Mouse (Mus musculus) left cerebral cortex, postnatal 14 days (tissue): ENCODE results near the gene Inka1. TPM values are rescaled to one million over a fixed set of nuclear protein-coding genes. Genes with fewer than 3 reads are reported as not detected.
"Not testable (repeated sequence)": the region's sequence is repeated elsewhere in the genome, so short reads cannot be mapped to it uniquely, and the experiment has no call there.

Experiments
- DNase-seq, 2 experiments: peaks; one replicate each; pipeline ENCODE4 v3.0.0; 2021 to 2022; ENCODE audit warnings: low spot score in 2 of 2, mixed read lengths in 1 of 2
- intact Hi-C: fragments of 180-260 bp; cut with DNase I; formaldehyde crosslinking; loops from one replicate; pipeline ENCODE4 v1.15.1; 2025
- long read RNA-seq, 2 experiments: library from polyadenylated mRNA; stranded (forward); transcript quantifications; one replicate each; pipeline ENCODE4 v2.0.0; 2021
- total RNA-seq, 2 experiments: library from RNA; stranded (reverse); gene quantifications; 2 replicates each; pipeline ENCODE4 v1.2.3; 2021

The Inka1 gene
- 1 to 10 TPM; 2.7 to 3.1 TPM for total RNA-seq
- long read RNA-seq, experiment 1, transcript Inka1-201 (2 exons, 1,025 nt) = major isoform, 7 of 7 reads
- long read RNA-seq, experiment 1, partial matches to known transcripts = 0 of 7 reads
- long read RNA-seq, experiment 1, other reads (novel, unspliced or antisense) = 0 of 7 reads
- long read RNA-seq, experiment 2, partial matches to known transcripts = 0 of 3 reads
- long read RNA-seq, experiment 2, other reads (novel, unspliced or antisense) = 0 of 3 reads

DNA sequence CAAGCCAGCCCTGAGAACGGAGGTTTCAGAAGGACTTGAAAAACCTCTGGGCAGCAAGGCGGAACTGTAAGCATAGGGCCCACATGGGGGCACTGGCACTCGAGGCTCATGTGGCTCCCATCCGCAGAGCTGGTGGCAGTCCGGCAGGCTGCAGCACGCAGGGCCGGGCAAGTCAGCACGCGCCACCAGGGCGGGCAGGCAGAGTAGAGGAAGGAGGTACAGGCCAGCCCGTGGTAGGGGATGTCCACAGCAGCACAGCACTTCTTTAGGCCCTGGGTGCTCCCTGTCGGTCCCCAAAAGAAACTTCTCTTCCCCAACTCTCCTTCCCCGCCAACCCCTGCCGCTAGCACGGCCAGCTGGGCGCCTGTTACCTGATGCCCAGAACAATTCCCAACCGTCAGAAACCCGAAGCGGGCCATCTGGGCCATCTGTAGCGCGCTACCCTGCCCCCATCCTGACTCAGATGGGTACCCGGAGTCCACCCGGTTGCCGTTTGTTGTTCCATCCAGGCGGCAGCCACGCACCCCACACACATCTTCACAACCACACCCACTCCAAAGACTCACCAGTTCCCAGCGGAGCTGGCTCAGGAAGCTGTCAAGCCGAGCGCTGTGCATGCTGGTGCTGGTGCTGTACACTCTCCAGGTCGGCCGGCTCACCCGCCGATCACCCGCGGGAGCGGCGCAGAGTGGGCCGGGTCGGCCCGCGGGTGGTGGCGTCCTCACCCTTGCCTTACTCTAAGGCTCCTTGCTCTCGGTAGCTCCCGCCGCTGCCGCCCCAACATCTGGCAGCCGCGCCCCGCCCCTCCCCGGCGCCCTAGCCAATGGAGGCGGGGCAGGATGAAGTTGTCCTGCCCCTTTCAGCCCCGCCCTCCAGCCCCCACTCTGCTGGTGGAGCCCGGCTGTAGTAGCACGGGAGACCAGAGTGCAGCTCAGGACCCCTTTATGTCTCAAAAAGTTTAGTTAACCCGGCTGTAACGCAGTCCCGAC lies at the start of gene Inka1:
Gene Inka1, minus strand, starts transcription at position 749 of the 989 bp plus-strand sequence.
- DNase-seq = peak; percentile 75 to 81
- intact Hi-C loops = no loop called here

DNA sequence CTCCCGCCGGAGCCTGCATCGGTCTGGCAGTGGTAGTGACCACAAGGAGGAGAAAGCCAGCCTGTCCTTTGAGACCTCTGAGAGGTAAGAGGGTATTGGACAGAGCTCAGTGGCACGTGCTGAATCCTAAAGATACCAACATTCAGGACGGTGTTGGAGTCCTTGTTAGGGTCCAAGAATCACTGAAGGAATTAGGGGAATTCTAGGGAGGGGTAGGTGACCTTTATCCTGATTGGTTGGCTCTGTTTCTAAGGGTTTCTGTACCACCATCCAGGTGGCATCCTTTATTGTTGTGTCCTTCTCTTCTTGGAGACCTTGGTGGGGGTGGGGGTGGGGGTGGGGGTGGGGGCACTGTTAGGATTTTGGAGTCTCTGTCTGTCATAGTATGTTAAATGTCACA lies 46.4 kb upstream of the Inka1 start:
- DNase-seq = no peak
- intact Hi-C loops = no loop called here

DNA sequence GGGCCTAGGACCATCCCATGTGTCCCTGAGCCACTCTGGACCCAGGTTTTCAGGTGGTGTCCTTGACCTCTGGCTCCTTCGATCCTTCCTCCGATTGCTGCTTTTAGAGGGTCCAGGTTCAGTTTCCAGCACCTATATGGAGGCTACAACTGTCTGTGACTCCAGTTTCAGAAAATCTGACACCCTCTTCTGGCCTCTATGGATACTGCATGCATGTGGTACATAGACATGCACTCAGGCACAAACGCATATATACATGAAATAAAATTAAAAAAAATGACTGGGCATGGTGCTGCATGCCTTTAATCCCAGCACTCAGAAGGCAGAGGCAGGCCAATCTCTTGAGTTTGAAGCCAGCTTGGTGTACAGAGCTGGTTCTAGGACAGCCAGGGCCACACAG lies 42.2 kb upstream of the Inka1 start:
- intact Hi-C loops = no loop called here
- DNase-seq = no peak

DNA sequence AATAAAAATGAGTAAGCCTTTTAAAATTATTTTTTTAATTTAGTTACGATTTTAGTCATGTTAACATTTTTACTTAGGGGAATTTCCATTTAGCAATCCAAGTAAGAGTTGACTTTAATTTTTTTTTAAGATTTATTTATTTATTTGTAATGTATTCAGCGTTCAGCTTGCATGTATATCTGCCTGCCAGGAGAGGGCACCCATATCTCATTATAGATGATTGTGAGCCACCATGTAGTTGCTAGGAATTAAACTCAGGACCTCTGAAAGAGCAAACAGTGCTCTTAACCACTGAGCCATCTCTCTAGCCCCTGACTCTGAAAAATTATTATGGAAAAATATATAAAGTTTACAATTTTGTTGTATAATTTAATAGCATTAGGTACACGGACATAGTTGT lies 40.9 kb upstream of the Inka1 start:
- intact Hi-C loops = no loop called here
- no peak for DNase-seq

DNA sequence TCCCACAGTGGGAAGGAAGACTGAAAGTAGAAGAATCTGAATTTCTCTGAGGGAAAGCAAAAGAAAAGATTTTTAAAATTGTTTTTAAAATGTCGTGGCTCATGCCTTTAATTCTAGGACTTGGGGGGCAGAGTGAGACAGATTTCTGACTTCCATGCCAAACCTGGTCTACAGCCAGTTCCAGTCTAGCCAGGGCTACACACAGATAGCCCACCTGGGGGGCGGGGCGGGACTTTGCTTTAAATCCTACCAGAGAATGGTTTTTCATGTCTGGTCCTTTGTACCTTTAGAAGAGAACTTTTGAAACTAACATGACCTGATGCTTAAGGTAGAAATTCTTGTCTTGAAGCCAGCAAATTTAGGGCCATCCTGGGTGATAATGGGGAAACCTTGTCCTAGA lies 37.5 kb upstream of the Inka1 start:
- DNase-seq = no peak
- intact Hi-C loops = no loop called here

DNA sequence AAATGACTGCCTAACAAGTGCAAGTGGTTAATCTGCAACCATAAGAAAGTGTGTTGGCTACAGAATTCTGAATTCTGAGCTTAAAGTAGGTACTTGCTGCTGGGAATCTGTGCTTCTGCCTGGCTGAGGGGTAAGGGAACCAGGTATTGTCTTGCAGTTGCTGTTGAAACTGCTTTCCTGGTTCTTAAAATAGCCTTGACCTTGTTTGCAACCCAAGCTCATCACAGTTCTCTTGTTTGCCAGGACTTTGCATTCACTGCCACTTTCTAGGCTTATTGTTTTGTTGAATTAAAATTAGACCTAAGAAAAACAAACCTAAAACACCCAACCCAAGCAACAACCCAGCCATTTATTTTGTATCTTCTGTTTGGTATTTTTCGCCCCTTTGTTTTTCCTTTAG lies 35.1 kb upstream of the Inka1 start:
- intact Hi-C loops = no loop called here
- DNase-seq = no peak

DNA sequence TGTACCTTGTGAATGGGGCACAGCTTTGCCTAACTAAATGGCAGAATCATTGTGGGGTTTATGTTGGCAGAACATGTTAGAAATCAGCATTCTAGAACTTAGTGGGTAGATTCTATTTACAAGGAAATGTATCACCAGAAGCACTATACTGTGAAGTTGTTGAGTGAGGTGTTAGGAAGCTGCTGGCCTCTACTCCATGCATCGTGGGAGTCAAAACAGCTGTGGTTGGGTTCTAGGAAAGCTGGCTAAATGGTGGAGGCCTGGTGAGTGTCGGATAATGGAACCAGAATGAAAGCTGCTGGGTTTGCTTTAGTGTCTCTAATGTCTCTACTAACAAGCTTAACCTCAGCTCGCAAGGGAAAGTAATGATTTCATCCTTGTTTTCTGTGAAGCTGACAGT lies 31.4 kb upstream of the Inka1 start:
- intact Hi-C loops = no loop called here
- DNase-seq = peak in 1 of 2 experiments; percentile 41

DNA sequence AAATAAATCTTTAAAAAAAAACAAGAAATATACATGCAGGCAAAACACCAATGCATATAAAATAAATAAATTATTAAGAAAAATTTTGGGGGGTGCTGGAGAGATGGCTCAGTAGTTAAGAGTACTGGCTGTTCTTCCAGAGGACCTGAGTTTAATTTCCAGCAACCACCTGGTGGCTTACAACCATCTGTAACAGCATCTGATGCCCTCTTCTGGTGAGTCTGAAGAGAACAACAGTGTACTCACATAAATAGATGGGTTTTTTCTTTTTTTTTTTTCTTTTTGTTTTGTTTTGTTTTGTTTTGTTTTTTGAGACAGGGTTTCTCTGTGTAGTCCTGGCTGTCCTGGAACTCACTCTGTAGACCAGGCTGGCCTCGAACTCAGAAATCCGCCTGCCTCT lies 27.9 kb upstream of the Inka1 start:
- intact Hi-C loops, DNase-seq: not testable (repeated sequence)

DNA sequence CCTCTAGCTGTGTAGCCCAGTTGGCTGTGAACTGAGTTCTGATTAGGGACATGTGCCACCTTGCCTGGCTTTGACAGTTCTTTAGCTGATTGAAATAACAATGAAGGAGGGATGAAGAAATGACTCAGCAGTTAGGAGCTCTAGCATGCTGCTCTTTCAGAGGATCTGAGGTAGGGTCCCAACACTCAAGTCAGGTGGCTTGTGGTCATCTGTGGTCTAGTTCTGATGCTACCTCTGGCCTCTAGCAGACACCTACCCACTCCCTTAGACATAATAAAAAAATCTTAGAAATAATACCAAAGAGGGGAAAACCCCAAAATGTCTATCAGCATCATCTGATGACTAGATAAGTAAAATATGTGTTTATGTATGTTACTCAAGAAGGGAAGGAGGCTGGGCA lies 24.7 kb upstream of the Inka1 start:
- no peak for DNase-seq
- intact Hi-C loops = no loop called here

DNA sequence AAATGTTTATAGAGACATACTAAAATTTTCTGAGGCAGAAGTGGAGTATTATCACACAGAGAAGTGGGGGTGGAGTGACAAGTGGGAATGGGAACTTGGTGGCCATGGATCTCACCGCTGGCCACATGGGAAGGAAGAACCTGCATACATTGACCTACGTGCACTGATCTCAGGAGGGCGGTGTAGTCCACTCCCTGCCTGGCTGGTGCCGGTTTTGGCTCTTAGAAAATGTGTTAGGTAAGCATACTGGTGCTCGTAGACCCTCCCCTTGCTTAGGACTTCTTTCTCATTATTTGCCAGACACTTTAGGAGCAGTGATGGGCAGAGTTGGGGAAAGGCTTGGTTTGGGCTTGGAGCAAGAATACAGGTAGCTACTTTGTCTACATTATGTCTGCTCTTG lies 22.4 kb upstream of the Inka1 start:
- DNase-seq = no peak
- intact Hi-C loops = no loop called here

DNA sequence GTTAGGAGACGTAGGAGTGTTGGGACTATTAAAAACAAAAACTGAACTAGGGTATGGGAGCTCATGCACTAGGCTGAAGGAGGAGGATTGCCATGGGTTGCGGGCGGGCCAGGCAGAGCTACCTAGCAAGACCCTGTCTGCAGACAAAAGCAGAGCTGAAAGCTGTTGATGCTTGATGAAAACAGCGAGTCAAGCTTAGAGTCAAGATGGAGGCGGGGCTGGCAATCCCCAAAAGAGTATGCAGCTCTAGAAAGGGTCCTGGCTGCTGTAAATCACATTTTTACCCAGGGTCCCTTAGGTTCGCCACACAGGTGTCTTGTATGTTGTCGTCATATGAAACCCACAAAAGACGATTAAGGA lies 17.8 kb upstream of the Inka1 start:
- intact Hi-C loops = no loop called here
- peak in 1 of 2 experiments; percentile 34 for DNase-seq

DNA sequence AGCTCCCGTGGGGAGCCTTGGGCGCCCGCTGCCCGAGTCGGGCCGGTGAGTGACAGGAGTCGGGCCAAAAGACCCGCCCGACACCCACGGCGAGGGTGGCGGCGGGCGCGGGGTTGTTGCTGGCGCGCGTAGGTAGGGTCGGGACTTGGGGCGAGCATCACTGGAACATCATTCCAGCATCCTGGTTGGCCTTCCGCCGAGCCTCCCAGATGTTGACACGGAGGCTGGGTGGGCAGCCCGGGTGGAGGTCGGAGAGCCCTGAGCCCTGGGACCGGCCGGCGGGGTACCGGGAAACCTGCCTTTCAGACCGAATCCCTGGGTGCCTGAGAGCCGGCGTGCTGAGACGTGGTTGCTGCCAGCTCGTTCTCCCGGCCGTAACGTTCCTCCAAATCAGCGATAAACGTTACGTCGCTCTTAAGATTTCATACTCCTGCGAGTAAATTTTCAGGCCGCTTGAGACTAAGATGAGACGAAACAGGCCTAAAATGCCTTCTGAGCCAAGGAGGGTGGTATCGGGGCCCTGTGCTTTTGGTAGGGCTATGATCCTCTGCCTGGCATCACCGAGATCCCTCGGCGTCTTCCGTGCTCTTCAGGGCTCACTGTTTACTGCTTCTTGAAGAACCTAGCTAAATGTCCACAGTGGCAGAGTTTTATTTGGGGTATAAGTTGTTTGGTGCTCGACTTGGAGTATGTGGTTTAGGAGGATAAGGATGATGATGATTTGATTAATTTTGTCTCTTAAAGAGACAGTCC lies 17.3 kb upstream of the Inka1 start:
- intact Hi-C loops = no loop called here
- DNase-seq = no peak

DNA sequence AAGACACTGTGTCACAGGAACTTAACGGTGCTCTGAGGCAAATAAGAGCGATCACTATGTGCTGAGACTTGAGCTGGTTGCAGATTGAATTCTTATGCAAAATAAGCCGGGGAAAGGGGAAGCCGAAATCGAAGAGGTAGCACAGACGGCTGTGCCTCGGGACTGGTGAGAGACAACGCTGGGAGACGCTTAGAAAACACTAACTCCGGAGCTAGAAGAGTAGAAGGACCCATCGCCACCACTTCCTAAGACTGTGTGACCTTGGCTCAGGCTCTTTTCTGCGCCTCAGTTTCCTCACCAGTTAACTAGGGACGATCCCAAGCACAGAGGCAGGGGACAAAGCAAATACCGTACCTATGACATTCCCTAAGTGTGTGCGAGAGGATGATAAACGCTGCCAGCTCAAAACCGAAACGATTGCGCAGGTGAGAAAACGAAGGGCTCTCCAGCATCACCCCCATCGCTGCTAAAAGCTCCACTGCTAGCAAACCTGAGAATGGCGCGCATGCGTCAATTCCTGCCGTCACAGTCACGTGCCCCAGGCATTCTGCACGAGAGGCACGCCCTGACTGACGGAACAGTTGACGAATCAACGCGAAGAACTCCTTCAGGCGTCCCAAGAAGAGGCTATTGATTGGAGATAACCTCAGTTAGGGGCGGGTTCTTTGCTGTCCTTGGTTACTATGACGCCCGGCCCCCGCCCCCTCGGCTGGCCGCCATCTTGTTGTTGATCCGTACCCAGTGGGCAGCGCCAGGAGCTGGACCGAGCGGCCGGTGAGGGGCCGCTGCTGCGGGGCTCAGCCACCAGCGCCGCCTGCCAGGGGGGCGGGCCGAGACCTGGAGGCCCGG lies 16.5 kb upstream of the Inka1 start, which contains the start of gene Ip6k1:
Gene Ip6k1, plus strand, starts transcription at position 580 of the 849 bp plus-strand sequence.
- intact Hi-C loops = no loop called here
- peak; percentile 100 for DNase-seq

DNA sequence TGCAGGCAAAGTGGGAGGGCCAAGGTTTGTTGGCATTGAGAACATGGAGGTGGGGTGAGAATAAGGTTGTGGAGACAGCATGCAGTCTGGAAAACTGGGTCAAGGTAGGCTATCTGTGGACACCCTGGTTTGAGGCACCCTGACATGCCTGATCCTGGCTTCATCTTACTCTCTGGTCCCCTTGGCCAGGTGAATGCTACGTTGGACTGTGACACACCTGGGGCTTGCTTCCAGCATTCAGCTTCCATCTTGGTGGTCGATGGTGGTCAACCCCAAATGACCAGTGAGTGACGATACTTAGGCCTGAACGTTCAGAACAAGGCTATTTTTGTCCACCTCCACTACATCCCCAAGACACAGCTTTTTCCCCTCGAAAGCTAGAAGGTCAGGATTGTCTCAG lies 10.4 kb upstream of the Inka1 start, which contains the start of gene Gm20662:
Gene Gm20662, plus strand, starts transcription at position 301 of the 400 bp plus-strand sequence.
- intact Hi-C loops = no loop called here
- DNase-seq = no peak

DNA sequence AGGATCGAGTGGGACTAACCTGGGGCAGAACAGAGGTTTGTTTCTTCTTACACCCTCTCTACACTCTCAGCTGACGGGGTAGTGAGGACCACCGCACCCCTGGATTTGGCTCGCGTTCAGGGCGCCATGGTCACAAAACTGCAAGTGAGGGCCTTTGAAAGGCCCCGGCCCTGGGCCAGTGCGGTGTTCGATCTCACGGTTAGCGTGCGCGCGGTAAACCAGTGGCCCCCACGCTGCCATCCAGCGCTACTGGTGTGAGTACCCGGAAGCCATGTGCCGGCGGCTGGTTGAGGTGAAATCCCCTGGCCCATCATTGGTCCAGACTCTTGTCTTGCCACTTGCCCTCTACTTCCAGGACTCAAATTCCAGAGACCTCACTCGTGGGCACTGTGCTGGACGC lies 9.8 kb upstream of the Inka1 start:
- no peak for DNase-seq

DNA sequence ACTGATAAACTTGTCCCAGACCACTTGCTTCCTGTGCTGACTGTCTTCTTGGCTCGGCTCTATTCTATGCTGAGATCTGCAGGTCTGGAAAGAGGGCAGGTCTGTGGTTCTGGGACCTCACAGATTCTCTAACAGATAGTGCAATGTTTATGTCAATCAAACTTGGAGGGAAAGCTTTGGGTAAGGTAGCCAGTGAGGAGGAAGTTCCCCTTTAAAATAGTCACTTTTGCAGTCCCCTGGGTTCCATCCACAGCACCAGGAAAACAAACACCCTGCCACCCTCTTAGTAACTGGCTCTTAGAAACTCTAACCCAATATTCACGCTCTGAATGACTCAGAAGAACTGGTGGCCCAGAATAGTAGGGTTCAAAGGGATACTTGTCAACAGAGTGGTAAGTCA lies 8.8 kb upstream of the Inka1 start:
- intact Hi-C loops = no loop called here
- DNase-seq = no peak

More for the DNA sequence above, 9.8 kb upstream of the Inka1 start:
- intact Hi-C loops = no loop called here

DNA sequence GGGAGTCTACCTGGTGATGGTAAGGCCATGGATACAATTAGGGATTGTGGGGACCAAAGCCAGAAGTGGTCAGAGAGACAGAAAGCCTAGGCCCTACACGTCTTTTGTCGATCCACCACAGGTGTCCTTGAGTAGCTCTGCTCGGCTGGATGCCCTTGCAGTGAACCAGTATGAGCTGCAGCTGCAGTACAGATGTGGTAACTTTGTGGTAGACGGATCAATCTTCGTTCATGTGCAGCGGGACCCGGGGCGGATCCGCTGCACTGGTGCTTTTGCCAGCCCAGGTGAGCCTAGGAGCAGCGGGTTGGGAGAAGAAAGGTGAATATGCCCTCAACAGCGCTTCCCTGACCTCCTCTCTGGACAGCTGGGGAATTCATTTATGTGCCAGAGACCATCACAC lies 7.3 kb upstream of the Inka1 start:
- DNase-seq = no peak
- intact Hi-C loops = no loop called here

DNA sequence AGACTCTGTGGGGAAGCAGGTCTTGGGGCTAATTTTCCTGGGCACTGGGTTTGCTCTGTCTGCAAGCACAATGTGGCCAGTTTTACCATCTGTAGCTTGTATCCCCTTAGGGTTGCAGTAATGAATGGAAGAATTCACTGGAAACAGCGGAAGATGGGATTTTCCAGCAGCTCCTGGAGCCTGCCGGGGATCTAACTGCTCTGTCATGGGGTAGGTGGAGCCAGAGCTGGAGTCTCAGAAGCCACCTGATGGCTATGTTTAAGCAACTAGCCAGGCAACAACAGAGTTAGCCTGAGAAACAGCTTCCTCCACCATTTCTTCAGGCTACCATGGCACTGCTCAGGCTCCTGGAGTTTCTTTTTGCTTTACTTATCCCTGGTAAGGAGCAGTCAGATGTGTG lies 6.5 kb upstream of the Inka1 start, which contains the start of gene Cdhr4:
Gene Cdhr4, plus strand, starts transcription at position 301 of the 400 bp plus-strand sequence.
- no peak for DNase-seq
- intact Hi-C loops = no loop called here

DNA sequence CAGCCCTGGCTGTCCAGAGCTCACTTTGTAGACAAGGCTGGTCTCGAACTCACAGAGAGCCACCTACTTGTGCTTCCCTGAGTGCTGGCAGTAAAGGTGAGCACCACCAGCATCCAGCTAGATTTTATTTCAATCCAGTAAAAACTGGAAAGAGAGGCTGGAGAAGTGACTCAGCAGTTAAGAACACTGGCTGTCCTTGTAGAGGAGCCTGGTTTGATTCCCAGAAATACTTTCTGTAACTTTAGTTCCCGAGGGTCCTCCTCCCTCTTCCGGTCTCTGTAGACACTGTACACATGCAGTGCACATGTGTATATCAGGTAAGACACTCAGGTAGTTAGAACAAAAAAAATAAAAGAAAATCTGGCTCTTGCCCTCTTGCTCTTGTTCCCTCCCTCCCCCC lies 2.3 kb upstream of the Inka1 start:
- intact Hi-C loops = no loop called here
- DNase-seq = no peak
